Mouse (Mus musculus) small intestine, adult 2 months (tissue): ENCODE data around the gene Hook2. TPM values are rescaled to one million over a fixed set of nuclear protein-coding genes. Genes with fewer than 3 reads are reported as not detected.
A peak's percentile ranks its signal among the peaks of the same experiment; 100 is the strongest.

Experiments used
- H3K27ac ChIP-seq: fragments of 200-500 bp; 2 replicates; pipeline ENCODE4 v1.5.1; 2012; ENCODE audit warnings: low read depth, low read length, control low read depth, inconsistent platforms; ENCODE audit not compliant: insufficient read depth
- H3K27me3 ChIP-seq: fragments of 200-500 bp; 2 replicates; pipeline ENCODE4 v1.6.1; 2012; ENCODE audit warnings: mild to moderate bottlenecking, moderate library complexity, low read length, inconsistent platforms; ENCODE audit not compliant: control insufficient read depth, insufficient read depth
- H3K36me3 ChIP-seq: fragments of 200-500 bp; 2 replicates; pipeline ENCODE4 v1.6.1; 2012; ENCODE audit warnings: mild to moderate bottlenecking, low read length, control low read depth, inconsistent platforms; ENCODE audit not compliant: control insufficient read depth, insufficient read depth
- H3K4me1 ChIP-seq: fragments of 200-500 bp; 2 replicates; pipeline ENCODE4 v1.6.1; 2012; ENCODE audit warnings: low read length, inconsistent platforms, mixed read lengths; ENCODE audit not compliant: control insufficient read depth, insufficient read depth, insufficient read length
- H3K4me3 ChIP-seq: fragments of 200-500 bp; 2 replicates; pipeline ENCODE4 v1.5.1; 2012; ENCODE audit warnings: low read depth, mild to moderate bottlenecking, control low read depth, inconsistent platforms, low read length, moderate library complexity
- CTCF ChIP-seq: fragments of 200-500 bp; IDR thresholded peaks from 2 replicates; pipeline ENCODE4 v1.5.1; 2012; ENCODE audit warnings: low read depth, mild to moderate bottlenecking, control low read depth, inconsistent platforms, low read length, moderate library complexity, mixed read lengths; ENCODE audit not compliant: insufficient replicate concordance, insufficient read length; ENCODE audit errors: extremely low read depth
- POLR2A ChIP-seq: fragments of 200-500 bp; IDR thresholded peaks from 2 replicates; pipeline ENCODE4 v1.6.1; 2012; ENCODE audit warnings: low read depth, mild to moderate bottlenecking, control low read depth, inconsistent platforms, low read length, moderate library complexity
- WGBS: fragments of 180-500 bp; shearing (Covaris S2); methylation state at CpG from one replicate; pipeline ENCODE4 v1.1.7; 2018; 5-methylcytosine and 5-hydroxymethylcytosine counted together
- polyA plus RNA-seq: library from polyadenylated mRNA; depleted of rRNA; stranded (reverse); fragments of >200 nt; gene quantifications from 2 replicates; pipeline ENCODE4 v1.2.3, GENCODE M21; 2012

Gene Hook2
- polyA plus RNA-seq, 1 experiment = 56.9 TPM

DNA sequence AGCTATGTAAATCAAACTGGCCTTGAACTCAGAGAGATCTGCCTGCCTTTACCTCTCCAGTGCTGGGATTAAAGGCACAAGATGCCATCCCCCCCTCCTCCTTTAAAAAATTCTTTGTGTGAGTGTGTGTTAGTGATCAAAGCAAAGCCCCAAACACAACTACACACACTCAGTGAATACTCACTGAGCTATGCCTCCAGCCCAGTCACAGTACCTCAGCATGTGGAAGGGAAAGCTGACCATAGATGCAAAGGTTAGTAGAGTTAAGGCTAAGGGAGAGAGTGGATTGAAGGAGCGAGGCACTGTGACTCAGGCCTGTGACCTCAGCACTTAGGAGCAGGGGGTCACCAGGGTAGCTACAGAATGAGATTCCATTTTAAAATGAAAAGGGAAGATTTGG lies 17.3 kb upstream of the Hook2 start:
- H3K4me1 ChIP-seq = peaks cover 13% of the 10 kb centered on the region
- peaks cover 11% of the 10 kb centered on the region for H3K36me3 ChIP-seq
- no peaks in the 10 kb centered on the region for H3K27me3 ChIP-seq
- no peak for TF ChIP-seq POLR2A
- no peak overlapping the region for H3K27ac ChIP-seq
- WGBS = 92% methylated on average over 1 of the region's 1 CpGs
- no peak overlapping the region for H3K4me3 ChIP-seq

GRCm38 (mm10) chr8:84973803-84974542 lies 16.4 kb upstream of the Hook2 start:
- Histone ChIP-seq H3K36me3 (peaks cover 11% of the 10 kb centered on the region), H3K27me3 (no peaks in the 10 kb centered on the region), H3K27ac (no peak overlapping the region), H3K4me1 (peaks cover 8% of the 10 kb centered on the region), H3K4me3 (no peak overlapping the region)
- WGBS = 58% methylated on average over 4 of the region's 4 CpGs
- TF ChIP-seq CTCF (peak; percentile 4; the same call in 1 of the 2 replicates), POLR2A (no peak)

DNA sequence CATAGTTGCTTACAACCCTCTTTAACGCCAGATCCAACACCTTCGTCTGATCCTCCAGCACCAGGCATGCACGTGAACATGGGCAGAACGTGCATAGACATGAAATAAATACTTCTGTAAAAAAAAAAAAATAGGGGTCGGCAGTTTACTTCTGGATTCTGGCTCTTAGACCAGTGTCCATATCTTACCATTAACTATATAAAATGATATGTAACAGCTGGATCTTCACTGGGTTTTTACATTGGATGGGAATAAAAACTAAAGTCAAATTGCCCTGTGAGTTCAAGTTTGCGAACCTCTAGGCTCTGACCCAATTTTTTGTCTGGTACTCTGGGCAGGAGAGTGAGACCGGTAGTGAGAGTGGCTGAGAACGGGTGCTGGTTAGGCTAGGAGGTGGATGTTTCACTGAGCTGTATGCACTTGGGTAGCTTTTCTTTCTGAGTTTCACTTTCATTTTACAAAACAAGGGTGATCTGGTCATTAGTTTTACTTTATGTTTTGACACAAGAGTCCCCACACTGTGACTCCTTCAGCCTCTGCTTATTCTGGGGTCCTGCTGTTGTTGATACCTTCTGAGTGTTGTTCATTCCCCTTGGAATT lies 15.8 kb upstream of the Hook2 start:
- 63% methylated on average over 8 of the region's 8 CpGs for WGBS
- H3K27ac ChIP-seq = peak overlapping the region; percentile 94
- no peaks in the 10 kb centered on the region for H3K27me3 ChIP-seq
- TF ChIP-seq CTCF (peak; percentile 3; the same call in 1 of the 2 replicates), POLR2A (no peak)
- H3K4me1 ChIP-seq = peaks cover 11% of the 10 kb centered on the region
- no peak overlapping the region for H3K4me3 ChIP-seq
- peaks cover 11% of the 10 kb centered on the region for H3K36me3 ChIP-seq

DNA sequence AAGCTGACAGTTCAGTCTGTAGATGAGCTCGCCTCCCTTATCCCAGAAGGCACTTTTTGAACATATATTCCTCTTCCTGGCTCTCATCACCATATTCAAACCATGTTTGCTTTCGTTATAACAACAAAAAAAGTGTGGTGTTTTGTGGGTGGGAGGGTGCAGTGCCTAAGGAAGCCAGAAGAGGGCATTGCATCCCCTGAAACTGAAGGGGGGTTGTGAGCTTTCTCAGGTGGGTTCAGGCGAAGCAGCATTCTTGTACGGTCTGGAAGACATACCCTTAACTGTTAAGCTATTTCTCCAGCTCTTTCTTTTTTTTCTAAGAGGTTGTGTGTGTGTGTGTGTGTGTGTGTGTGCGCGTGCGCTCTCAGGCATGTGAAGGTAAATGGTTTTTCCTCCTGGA lies 15.0 kb upstream of the Hook2 start:
- peak; percentile 90; the same call in 1 of the 2 replicates for TF ChIP-seq CTCF
- no peak for TF ChIP-seq POLR2A
- H3K27ac ChIP-seq = peak overlapping the region; percentile 94
- peak overlapping the region; percentile 92; the same call in 1 of the 2 replicates for H3K4me3 ChIP-seq
- 28% methylated on average over 7 of the region's 7 CpGs for WGBS
- peaks cover 11% of the 10 kb centered on the region for H3K36me3 ChIP-seq
- no peaks in the 10 kb centered on the region for H3K27me3 ChIP-seq
- H3K4me1 ChIP-seq = peaks cover 9% of the 10 kb centered on the region

- H3K27ac ChIP-seq = peak overlapping the region; percentile 94
- peaks cover 8% of the 10 kb centered on the region for H3K36me3 ChIP-seq
- WGBS = under 1% methylated on average over 61 of the region's 61 CpGs
- peak; percentile 86 for TF ChIP-seq POLR2A
- TF ChIP-seq CTCF = no peak
- peak overlapping the region; percentile 92 for H3K4me3 ChIP-seq
- H3K4me1 ChIP-seq = peaks cover 16% of the 10 kb centered on the region
- H3K27me3 ChIP-seq = no peaks in the 10 kb centered on the region
Observed at GRCm38 (mm10) chr8:84976031-84976762, 14.2 kb upstream of the Hook2 start.

GRCm38 (mm10) chr8:84976763-84977434 lies 13.5 kb upstream of the Hook2 start:
- Histone ChIP-seq H3K4me1 (peaks cover 21% of the 10 kb centered on the region), H3K27me3 (no peaks in the 10 kb centered on the region), H3K4me3 (peak overlapping the region; percentile 92), H3K27ac (peak overlapping the region; percentile 94), H3K36me3 (peaks cover 4% of the 10 kb centered on the region; the same call in 1 of the 2 replicates)
- 1% methylated on average over 25 of the region's 25 CpGs for WGBS
- TF ChIP-seq CTCF (no peak), POLR2A (no peak)
